Mouse (Mus musculus) embryonic fibroblast, embryonic 13.5 days (primary cell): Measurements from ENCODE around the gene Kcnk15.

Experiments used
- CTCF ChIP-seq: IDR thresholded peaks from 2 replicates; pipeline ENCODE4 v1.5.1; 2011; ENCODE audit warnings: mild to moderate bottlenecking, control low read depth, low read length, moderate library complexity, borderline replicate concordance; ENCODE audit not compliant: insufficient read depth
- POLR2A ChIP-seq: IDR thresholded peaks from 2 replicates; pipeline ENCODE4 v1.6.1; 2011; ENCODE audit warnings: low read depth, mild to moderate bottlenecking, control low read depth, low read length, moderate library complexity

GRCm38 (mm10) chr2:163831163-163831562 is 22.3 kb upstream of the Kcnk15 start:
- TF ChIP-seq POLR2A (peak; percentile 19; the same call in 1 of the 2 replicates), CTCF (no peak)
